11 mouse cellular contexts compared by ENCODE assay signal in the genomic region with DNA sequence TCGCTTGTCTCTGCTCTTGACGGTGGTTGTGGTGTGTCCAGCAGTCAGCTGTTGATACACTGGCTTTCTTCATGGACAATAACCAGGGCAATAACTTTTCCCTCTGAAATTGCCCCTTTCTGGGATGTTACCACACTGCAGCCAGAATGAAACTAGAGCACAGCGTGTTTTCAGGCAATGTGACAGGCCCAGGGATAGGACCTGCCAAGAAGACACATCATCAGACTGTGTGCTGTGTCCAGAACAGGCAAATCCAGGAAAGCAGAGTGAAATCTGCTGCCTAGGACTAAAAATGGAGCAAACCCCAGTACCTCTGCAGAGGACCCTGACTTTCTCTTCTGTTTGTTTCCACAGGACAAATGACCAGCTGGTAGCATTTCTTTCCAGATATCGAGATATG.
"Had no signal": no experiment of that assay in that cellular context is flagged by ENCODE, and none has a peak within 500 bp of the region (broad histone marks: within the 10 kb centered on the region; RNA-seq: fewer than 3 reads in every experiment).

No protein-coding gene starts in this region.

- DNase-seq: kidney, adult 9 months; kidney, postnatal 25 days; layer of hippocampus, postnatal 36 days; liver, embryonic 13.5 days; lung, adult 2 months; lung, postnatal 14 days; lung, postnatal 4 days; midbrain, embryonic 14.5 days; right cerebral cortex, postnatal 25 days; thymus, adult 18-20 months; thymus, postnatal 36 days had no signal
